Mouse (Mus musculus) G1E (cell line): ENCODE measurements around the gene Mtmr10.

Source experiments
- CTCF ChIP-seq: IDR thresholded peaks from 2 replicates; pipeline ENCODE4 v1.5.1; 2012; ENCODE audit warnings: low read depth, low read length, inconsistent platforms, mixed read lengths
- GATA1 ChIP-seq: IDR thresholded peaks from 2 replicates; pipeline ENCODE4 v1.6.1; 2012; ENCODE audit warnings: borderline replicate concordance, low read length, inconsistent platforms, mixed read lengths
- TAL1 ChIP-seq: conservative IDR thresholded peaks from 2 replicates; pipeline ENCODE4 v1.6.1; 2012; ENCODE audit warnings: low read depth, low read length, inconsistent platforms, mixed read lengths

DNA sequence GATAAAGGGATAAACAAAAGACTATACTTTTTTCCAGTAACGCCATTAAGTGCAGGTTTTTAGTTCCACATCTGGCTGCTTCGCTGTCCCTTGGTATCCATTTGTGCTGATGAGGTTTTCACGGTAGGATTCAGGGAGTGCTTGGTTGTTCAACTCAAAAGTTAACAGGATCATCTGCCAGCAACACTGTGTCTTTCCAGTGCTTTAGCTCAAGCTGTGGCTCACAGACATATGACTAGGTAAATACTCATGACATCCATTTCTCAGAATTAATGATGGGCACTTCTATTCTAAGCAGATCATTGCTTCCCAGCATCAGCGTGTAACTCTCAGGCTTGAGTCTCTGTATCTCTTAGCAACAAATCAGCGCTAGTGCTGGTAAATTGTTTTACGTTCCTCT, 43.1 kb upstream of the Mtmr10 start:
- TF ChIP-seq CTCF (no peak), GATA1 (no peak), TAL1 (no peak)
